Mouse (Mus musculus) C2C12 (cell line): Measurements from ENCODE around the gene Zfand2b. TPM values are rescaled to one million over a fixed set of nuclear protein-coding genes. Genes with fewer than 3 reads are reported as not detected.

ENCODE experiments used
- H3K27me3 ChIP-seq: one replicate; pipeline ENCODE4 v1.6.1; 2011; ENCODE audit not compliant: control insufficient read depth, insufficient read depth, insufficient read length
- H3K36me3 ChIP-seq: one replicate; pipeline ENCODE4 v1.6.1; 2011; ENCODE audit not compliant: control insufficient read depth, insufficient read depth
- H3K4me3 ChIP-seq: one replicate; pipeline ENCODE4 v1.5.1; 2011; ENCODE audit warnings: mild to moderate bottlenecking, control low read depth; ENCODE audit not compliant: poor library complexity, insufficient read depth, severe bottlenecking
- H3K79me2 ChIP-seq: one replicate; pipeline ENCODE4 v1.6.1; 2011; ENCODE audit not compliant: control insufficient read depth, insufficient read depth
- H3K79me3 ChIP-seq: one replicate; pipeline ENCODE4 v1.6.1; 2011; ENCODE audit warnings: low read depth, control low read depth
- H3ac ChIP-seq: one replicate; pipeline ENCODE3; 2011; ENCODE audit warnings: low read depth; ENCODE audit not compliant: control insufficient read depth, insufficient read length
- CEBPB ChIP-seq: IDR thresholded peaks from one replicate; pipeline ENCODE4 v1.6.1; 2011; ENCODE audit warnings: low read depth, mild to moderate bottlenecking, control low read depth, moderate library complexity
- CTCF ChIP-seq: IDR thresholded peaks from one replicate; pipeline ENCODE4 v1.5.1; 2011; ENCODE audit not compliant: control insufficient read depth, insufficient read depth, insufficient read length
- FOSL1 ChIP-seq: IDR thresholded peaks from one replicate; pipeline ENCODE4 v1.8.0; 2011; ENCODE audit warnings: mild to moderate bottlenecking, low read length; ENCODE audit not compliant: poor library complexity, insufficient read depth, severe bottlenecking
- MAX ChIP-seq: IDR thresholded peaks from one replicate; pipeline ENCODE4 v1.6.1; 2011; ENCODE audit warnings: mild to moderate bottlenecking, control low read depth
- MYOD1 ChIP-seq: IDR thresholded peaks from one replicate; pipeline ENCODE4 v1.6.1; 2011; ENCODE audit warnings: low read depth; ENCODE audit not compliant: control insufficient read depth, insufficient read length
- MYOG ChIP-seq: IDR thresholded peaks from one replicate; pipeline ENCODE4 v1.6.1; 2011; ENCODE audit not compliant: control insufficient read depth, insufficient read length; ENCODE audit errors: extremely low read depth
- USF1 ChIP-seq: IDR thresholded peaks from one replicate; pipeline ENCODE4 v1.6.1; 2011; ENCODE audit warnings: low read depth, mild to moderate bottlenecking, control low read depth, moderate library complexity
- long read RNA-seq, 2 experiments: library from polyadenylated mRNA; unstranded; transcript quantifications; one replicate each; pipeline ENCODE4 v2.0.0; 2019 to 2020
- polyA plus RNA-seq: library from polyadenylated mRNA; unstranded; fragments of >200 nt; fragmentation: generic; extraction: Trizol; gene quantifications from one replicate; pipeline ENCODE4 v1.2.1, GENCODE M21; 2012; ENCODE audit warnings: missing spikeins

Gene Zfand2b
- polyA plus RNA-seq, result 23.6 TPM
- long read RNA-seq, experiment 1, transcript Zfand2b-201 (9 exons, 1,316 nt), result minor isoform, 9 of 62 reads
- long read RNA-seq, experiment 1, transcript Zfand2b-204 (10 exons, 1,206 nt), result major isoform, 25 of 62 reads
- long read RNA-seq, experiment 1, partial matches to known transcripts, result 7 of 62 reads
- long read RNA-seq, experiment 1, other reads (novel, unspliced or antisense), result 21 of 62 reads
- long read RNA-seq, experiment 2, transcript Zfand2b-204 (10 exons, 1,206 nt), result major isoform, 13 of 24 reads
- long read RNA-seq, experiment 2, partial matches to known transcripts, result 1 of 24 reads
- long read RNA-seq, experiment 2, other reads (novel, unspliced or antisense), result 10 of 24 reads

DNA sequence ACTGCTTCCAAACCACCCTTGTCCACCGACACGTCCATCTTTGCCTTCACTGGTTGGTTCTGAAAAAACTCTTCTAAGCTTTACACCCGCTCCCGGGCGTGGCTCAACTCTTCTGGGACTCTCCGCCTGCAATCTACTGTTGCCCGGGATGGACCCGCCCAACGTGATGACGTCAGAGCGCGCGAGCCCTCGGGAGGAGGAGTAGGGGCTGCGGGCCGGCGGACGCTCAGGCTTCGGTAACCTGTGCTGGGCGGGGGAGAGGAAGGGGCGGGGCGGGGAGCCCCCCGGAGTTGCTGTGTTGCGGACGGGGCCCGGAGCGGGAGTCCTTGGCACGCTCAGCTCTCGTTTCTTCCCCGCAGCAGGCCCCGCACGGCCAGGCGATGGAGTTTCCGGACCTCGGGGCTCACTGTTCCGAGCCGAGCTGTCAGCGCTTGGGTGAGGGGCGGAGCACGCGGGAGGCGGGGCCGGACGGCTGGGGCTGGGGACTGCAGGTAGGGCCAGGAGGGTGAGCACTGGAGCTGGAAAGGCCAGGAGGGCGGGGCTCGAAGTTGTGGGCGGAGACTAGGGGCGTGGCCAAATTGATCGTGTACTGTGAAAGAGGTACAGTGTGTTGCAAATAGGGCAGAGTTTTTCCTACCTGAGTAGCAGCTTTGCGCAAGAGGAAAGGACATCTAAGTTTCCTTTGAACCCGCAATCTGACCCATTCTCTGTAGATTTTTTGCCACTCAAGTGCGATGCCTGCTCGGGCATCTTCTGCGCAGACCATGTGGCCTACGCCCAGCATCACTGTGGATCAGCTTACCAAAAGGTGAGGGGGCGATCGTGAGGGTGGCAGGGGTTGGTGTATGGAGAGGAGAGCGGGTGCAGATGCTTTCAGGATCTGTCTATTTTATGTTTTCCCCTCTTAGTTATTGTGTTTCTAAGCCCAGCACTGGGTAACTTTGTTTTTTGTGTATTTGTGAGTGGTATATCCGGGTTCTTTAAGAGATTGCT lies at the start of gene Zfand2b:
Gene Zfand2b (plus strand): TSS at position 175 of the 993 bp plus-strand sequence.
- TF ChIP-seq MYOD1 (no peak), USF1 (no peak), FOSL1 (no peak), CEBPB (no peak), MYOG (no peak), MAX (no peak), CTCF (no peak)
- Histone ChIP-seq H3K79me2 (no peaks in the 10 kb centered on the region), H3K27me3 (no peaks in the 10 kb centered on the region), H3K79me3 (no peaks in the 10 kb centered on the region), H3K36me3 (peaks cover 29% of the 10 kb centered on the region), H3K4me3 (peak within 1 kb of the TSS; percentile 42), H3ac (peak within 1 kb of the TSS; percentile 70)

DNA sequence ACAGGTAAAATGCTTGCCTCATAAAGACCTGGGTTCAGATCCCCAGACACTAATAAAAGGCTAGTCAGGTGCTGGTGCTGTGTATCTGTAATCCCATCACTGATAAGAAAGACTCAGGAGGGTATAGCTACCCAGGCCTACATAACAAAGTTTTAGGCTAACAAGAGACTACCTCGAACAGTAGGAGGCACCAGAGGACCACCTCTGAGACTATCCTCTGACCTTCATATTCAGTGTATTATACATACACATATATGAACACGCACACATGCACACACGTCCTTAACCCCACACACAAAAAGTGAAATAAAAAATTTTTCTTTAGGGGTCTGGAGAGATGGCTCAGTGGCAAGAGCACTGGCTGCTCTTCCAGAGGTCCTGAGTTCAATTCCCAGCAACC lies 46.2 kb upstream of the Zfand2b start:
- Histone ChIP-seq H3ac (no peak overlapping the region), H3K36me3 (no peaks in the 10 kb centered on the region), H3K79me3 (no peaks in the 10 kb centered on the region), H3K27me3 (no peaks in the 10 kb centered on the region), H3K79me2 (no peaks in the 10 kb centered on the region), H3K4me3 (no peak overlapping the region)
- TF ChIP-seq CEBPB (no peak), USF1 (no peak), MYOD1 (no peak), MAX (no peak), MYOG (no peak), FOSL1 (no peak), CTCF (no peak)

DNA sequence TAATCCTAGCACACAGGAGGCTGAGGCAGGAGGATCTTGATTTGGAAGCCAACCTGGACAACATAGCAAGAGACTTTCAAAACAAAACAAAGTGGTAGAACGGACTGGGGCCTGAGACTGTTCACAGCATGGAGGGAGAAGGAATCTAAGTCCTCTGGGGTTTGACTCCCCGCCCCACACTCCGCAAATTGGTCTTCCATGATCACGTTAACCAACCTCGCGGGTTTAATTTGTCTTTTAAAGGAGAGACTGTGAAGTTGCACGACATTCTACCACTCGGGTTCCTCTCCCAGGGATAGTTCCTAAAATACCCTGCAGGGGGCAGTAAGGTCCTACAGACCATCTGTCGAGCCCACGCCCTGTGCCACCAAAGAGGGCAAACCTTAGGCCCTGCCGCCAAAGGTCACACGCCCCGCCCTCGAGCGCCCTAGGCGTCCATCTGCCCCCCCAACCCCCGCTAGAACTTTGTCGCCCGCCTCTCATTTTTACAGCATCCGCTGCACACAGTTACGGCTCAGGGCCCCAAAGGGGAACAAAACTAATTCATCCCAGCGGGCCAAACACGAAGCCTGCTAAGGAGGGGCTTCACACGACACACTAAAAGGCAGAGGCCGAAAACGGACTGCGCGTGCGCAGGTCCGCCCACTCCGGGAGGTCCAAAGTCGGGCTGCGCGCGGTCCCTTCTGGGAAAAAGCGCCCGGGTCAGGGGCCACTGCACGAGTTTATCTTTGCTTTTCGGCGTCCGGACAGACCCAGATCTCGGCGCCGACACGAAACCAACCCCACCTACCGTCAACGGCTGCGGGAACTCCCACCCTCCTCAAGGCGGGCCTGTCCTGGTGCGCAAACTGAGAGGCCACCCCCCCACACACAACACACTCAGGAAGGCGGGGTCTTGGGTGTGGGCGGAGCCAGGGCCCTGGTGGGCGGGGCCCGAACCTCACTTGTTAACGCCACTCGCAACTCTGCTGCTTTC lies 43.8 kb upstream of the Zfand2b start, which contains the start of gene Nhej1:
Gene Nhej1 (minus strand): TSS at position 855 of the 976 bp plus-strand sequence.
- H3ac ChIP-seq, result peak within 1 kb of the TSS; percentile 88
- H3K4me3 ChIP-seq, result peak within 1 kb of the TSS; percentile 48
- no peaks in the 10 kb centered on the region for H3K27me3 ChIP-seq
- H3K36me3 ChIP-seq, result no peaks in the 10 kb centered on the region
- no peaks in the 10 kb centered on the region for H3K79me2 ChIP-seq
- H3K79me3 ChIP-seq, result no peaks in the 10 kb centered on the region
- peak; percentile 9 for TF ChIP-seq MAX
- no peak for TF ChIP-seq CEBPB
- no peak for TF ChIP-seq FOSL1
- TF ChIP-seq MYOD1, result no peak
- TF ChIP-seq USF1, result no peak
- TF ChIP-seq MYOG, result no peak
- TF ChIP-seq CTCF, result peak; percentile 29

DNA sequence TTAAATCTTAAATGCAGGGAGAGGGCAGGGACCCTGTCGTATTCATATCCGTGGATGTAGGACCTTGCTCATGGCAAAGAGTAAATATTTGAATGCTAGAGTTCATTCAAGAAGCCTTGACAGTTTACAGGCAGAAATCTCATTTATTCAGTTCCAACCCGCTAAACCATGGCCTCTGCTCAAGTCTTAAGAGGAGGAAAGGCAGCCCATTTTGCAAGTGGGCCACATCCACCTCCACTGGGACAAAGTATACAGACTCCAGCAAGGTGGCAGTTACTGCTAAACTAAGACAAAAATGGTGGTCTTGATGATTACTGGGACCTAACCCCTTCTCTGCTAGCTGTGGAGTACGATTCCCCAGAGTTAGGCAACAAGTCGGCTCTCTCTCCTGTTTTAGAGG lies 43.0 kb upstream of the Zfand2b start:
- H3ac ChIP-seq, result no peak overlapping the region
- H3K79me3 ChIP-seq, result no peaks in the 10 kb centered on the region
- H3K36me3 ChIP-seq, result no peaks in the 10 kb centered on the region
- no peaks in the 10 kb centered on the region for H3K79me2 ChIP-seq
- no peaks in the 10 kb centered on the region for H3K27me3 ChIP-seq
- peak overlapping the region; percentile 48 for H3K4me3 ChIP-seq
- TF ChIP-seq MYOG (no peak), MAX (no peak), CEBPB (no peak), MYOD1 (no peak), FOSL1 (no peak), CTCF (no peak), USF1 (no peak)
